Mouse (Mus musculus): ENCODE measurements at regions not wholly inside any gene's neighbourhood (a gene's known extent, or its start where the extent isn't known, plus 50 kb on each side); places are given as distances from the start of the nearest gene placed in this dataset.
A peak's percentile ranks its signal among the peaks of the same experiment; 100 is the strongest.
"Not testable (repeated sequence)": the region's sequence is repeated elsewhere in the genome, so short reads cannot be mapped to it uniquely, and the experiment has no call there.

GRCm38 (mm10) chr9:33070116-33070515 lies 434.1 kb downstream of the Ets1 start:
- no peak for ATAC-seq (ENCODE audit: insufficient number of reproducible peaks, insufficient read depth, low FRiP score, low TSS enrichment)
- 0 out of 2 replicates have a peak, but pooled peaks cover 7% of the 10 kb centered on the region for H3K4me1 ChIP-seq
- H3K27ac ChIP-seq = no peak overlapping the region
- H3K36me3 ChIP-seq = no peaks in the 10 kb centered on the region
- no peak overlapping the region for H3K4me3 ChIP-seq
- no peak overlapping the region for H3K9ac ChIP-seq
- WGBS = 37% methylated on average over 3 of the region's 3 CpGs
- H3K27me3 ChIP-seq = no peaks in the 10 kb centered on the region
- 0 out of 2 replicates have a peak, but pooled peaks cover 7% of the 10 kb centered on the region for H3K9me3 ChIP-seq
- H3K4me2 ChIP-seq (replicated peaks) = no peak overlapping the region

- Histone ChIP-seq H3K4me1 (peaks cover 10% of the 10 kb centered on the region; the same call in 1 of the 2 replicates), H3K27ac (no peak overlapping the region), H3K9ac (no peak overlapping the region), H3K9me3 (no peaks in the 10 kb centered on the region), H3K4me2 (replicated peaks) (peak overlapping the region; percentile 26), H3K36me3 (no peaks in the 10 kb centered on the region), H3K27me3 (no peaks in the 10 kb centered on the region), H3K4me3 (no peak overlapping the region)
- 51% methylated on average over 3 of the region's 3 CpGs for WGBS
- ATAC-seq (ENCODE audit: insufficient number of reproducible peaks, insufficient read depth, low FRiP score, low TSS enrichment) = no peak
Measured at GRCm38 (mm10) chr9:33080271-33080670, 444.2 kb downstream of the Ets1 start.

GRCm38 (mm10) chr9:33080774-33081173 lies 444.8 kb downstream of the Ets1 start:
- Histone ChIP-seq H3K27ac (no peak overlapping the region), H3K4me2 (replicated peaks) (peak overlapping the region; percentile 26; the same call in 1 of the 2 replicates), H3K4me1 (peaks cover 10% of the 10 kb centered on the region; the same call in 1 of the 2 replicates), H3K4me3 (no peak overlapping the region), H3K36me3 (no peaks in the 10 kb centered on the region), H3K27me3 (no peaks in the 10 kb centered on the region), H3K9ac (no peak overlapping the region), H3K9me3 (no peaks in the 10 kb centered on the region)
- WGBS = 23% methylated on average over 6 of the region's 6 CpGs
- ATAC-seq (ENCODE audit: insufficient number of reproducible peaks, insufficient read depth, low FRiP score, low TSS enrichment) = no peak

- no peaks in the 10 kb centered on the region for H3K9me3 ChIP-seq
- 69% methylated on average over 3 of the region's 3 CpGs for WGBS
Measured at GRCm38 (mm10) chr9:33089977-33090376, 454.0 kb downstream of the Ets1 start.

GRCm38 (mm10) chr9:33091664-33092063 lies 455.6 kb downstream of the Ets1 start:
- Histone ChIP-seq H3K36me3 (no peaks in the 10 kb centered on the region), H3K9me3 (no peaks in the 10 kb centered on the region), H3K4me1 (no peaks in the 10 kb centered on the region), H3K9ac (no peak overlapping the region), H3K4me2 (replicated peaks) (no peak overlapping the region), H3K4me3 (no peak overlapping the region), H3K27me3 (no peaks in the 10 kb centered on the region), H3K27ac (no peak overlapping the region)
- no peak for ATAC-seq (ENCODE audit: insufficient number of reproducible peaks, insufficient read depth, low FRiP score, low TSS enrichment)
- 85% methylated on average over 3 of the region's 3 CpGs for WGBS

More at GRCm38 (mm10) chr9:33089977-33090376, 454.0 kb downstream of the Ets1 start:
- no peaks in the 10 kb centered on the region for H3K4me1 ChIP-seq
- no peak overlapping the region for H3K4me3 ChIP-seq
- H3K27ac ChIP-seq = no peak overlapping the region
- no peak overlapping the region for H3K9ac ChIP-seq
- no peak overlapping the region for H3K4me2 ChIP-seq (replicated peaks)
- ATAC-seq (ENCODE audit: insufficient number of reproducible peaks, insufficient read depth, low FRiP score, low TSS enrichment) = no peak
- no peaks in the 10 kb centered on the region for H3K27me3 ChIP-seq
- no peaks in the 10 kb centered on the region for H3K36me3 ChIP-seq

- ATAC-seq (ENCODE audit: insufficient number of reproducible peaks, insufficient read depth, low FRiP score, low TSS enrichment) = no peak
- Histone ChIP-seq H3K9me3 (no peaks in the 10 kb centered on the region), H3K4me3 (no peak overlapping the region), H3K4me1 (no peaks in the 10 kb centered on the region), H3K27me3 (no peaks in the 10 kb centered on the region), H3K36me3 (no peaks in the 10 kb centered on the region), H3K9ac (no peak overlapping the region), H3K4me2 (replicated peaks) (no peak overlapping the region), H3K27ac (no peak overlapping the region)
- WGBS = under 1% methylated on average over 3 of the region's 3 CpGs
Measured at GRCm38 (mm10) chr9:33095654-33096053, 459.6 kb downstream of the Ets1 start.

- Histone ChIP-seq H3K9me3 (no peaks in the 10 kb centered on the region), H3K4me3 (no peak overlapping the region), H3K36me3 (no peaks in the 10 kb centered on the region), H3K27me3 (no peaks in the 10 kb centered on the region), H3K27ac (no peak overlapping the region), H3K4me1 (peaks cover 10% of the 10 kb centered on the region), H3K4me2 (replicated peaks) (no peak overlapping the region), H3K9ac (no peak overlapping the region)
- WGBS = 71% methylated on average over 3 of the region's 3 CpGs
- ATAC-seq (ENCODE audit: insufficient number of reproducible peaks, insufficient read depth, low FRiP score, low TSS enrichment) = no peak
Measured at GRCm38 (mm10) chr9:33101206-33101605, 465.2 kb downstream of the Ets1 start.

GRCm38 (mm10) chr9:33104623-33105074 lies 468.6 kb downstream of the Ets1 start:
- H3K27ac ChIP-seq = peak overlapping the region; percentile 58; the same call in 1 of the 2 replicates
- no peak for ATAC-seq (ENCODE audit: insufficient number of reproducible peaks, insufficient read depth, low FRiP score, low TSS enrichment)
- WGBS = 9% methylated on average over 3 of the region's 3 CpGs

GRCm38 (mm10) chr9:33123841-33124240 lies 487.8 kb downstream of the Ets1 start:
- Histone ChIP-seq H3K4me2 (replicated peaks) (no peak overlapping the region), H3K4me1 (no peaks in the 10 kb centered on the region), H3K9ac (no peak overlapping the region), H3K4me3 (no peak overlapping the region), H3K27me3 (no peaks in the 10 kb centered on the region), H3K9me3 (no peaks in the 10 kb centered on the region), H3K27ac (no peak overlapping the region), H3K36me3 (no peaks in the 10 kb centered on the region)
- ATAC-seq (ENCODE audit: insufficient number of reproducible peaks, insufficient read depth, low FRiP score, low TSS enrichment) = no peak
- WGBS = 88% methylated on average over 1 of the region's 1 CpGs

More at GRCm38 (mm10) chr9:33104623-33105074, 468.6 kb downstream of the Ets1 start:
- Histone ChIP-seq H3K27me3 (no peaks in the 10 kb centered on the region), H3K36me3 (no peaks in the 10 kb centered on the region), H3K4me3 (no peak overlapping the region), H3K4me2 (replicated peaks) (no peak overlapping the region), H3K9me3 (no peaks in the 10 kb centered on the region), H3K4me1 (peaks cover 10% of the 10 kb centered on the region), H3K9ac (no peak overlapping the region)

GRCm38 (mm10) chr9:33152186-33152585 lies 516.2 kb downstream of the Ets1 start:
- Histone ChIP-seq H3K9me3 (no peaks in the 10 kb centered on the region), H3K4me3 (no peak overlapping the region), H3K9ac (no peak overlapping the region), H3K4me2 (replicated peaks) (no peak overlapping the region), H3K36me3 (no peaks in the 10 kb centered on the region), H3K4me1 (no peaks in the 10 kb centered on the region), H3K27ac (no peak overlapping the region), H3K27me3 (no peaks in the 10 kb centered on the region)
- ATAC-seq (ENCODE audit: insufficient number of reproducible peaks, insufficient read depth, low FRiP score, low TSS enrichment) = no peak
- WGBS = 24% methylated on average over 1 of the region's 1 CpGs

- Histone ChIP-seq H3K9me3 (no peaks in the 10 kb centered on the region), H3K27me3 (no peaks in the 10 kb centered on the region), H3K4me2 (replicated peaks) (no peak overlapping the region), H3K4me1 (no peaks in the 10 kb centered on the region), H3K9ac (no peak overlapping the region), H3K27ac (no peak overlapping the region), H3K36me3 (no peaks in the 10 kb centered on the region), H3K4me3 (no peak overlapping the region)
- 80% methylated on average over 6 of the region's 6 CpGs for WGBS
- ATAC-seq (ENCODE audit: insufficient number of reproducible peaks, insufficient read depth, low FRiP score, low TSS enrichment) = no peak
Measured at GRCm38 (mm10) chr9:33168159-33168558, 532.1 kb downstream of the Ets1 start.

- not testable (repeated sequence) for H3K4me3 ChIP-seq; H3K36me3 ChIP-seq; H3K4me1 ChIP-seq; H3K27ac ChIP-seq; H3K27me3 ChIP-seq; H3K4me2 ChIP-seq (replicated peaks); H3K9ac ChIP-seq; H3K9me3 ChIP-seq; ATAC-seq (ENCODE audit: insufficient number of reproducible peaks, insufficient read depth, low FRiP score, low TSS enrichment)
- 89% methylated on average over 1 of the region's 1 CpGs for WGBS
Measured at GRCm38 (mm10) chr9:33169093-33169492, 533.1 kb downstream of the Ets1 start.

GRCm38 (mm10) chr9:33180066-33180465 lies 544.0 kb downstream of the Ets1 start:
- ATAC-seq (ENCODE audit: insufficient number of reproducible peaks, insufficient read depth, low FRiP score, low TSS enrichment) = no peak
- Histone ChIP-seq H3K4me3 (no peak overlapping the region), H3K9ac (no peak overlapping the region), H3K27me3 (no peaks in the 10 kb centered on the region), H3K4me1 (no peaks in the 10 kb centered on the region), H3K4me2 (replicated peaks) (no peak overlapping the region), H3K27ac (no peak overlapping the region), H3K36me3 (no peaks in the 10 kb centered on the region), H3K9me3 (no peaks in the 10 kb centered on the region)

Data from embryonic facial prominence, embryonic 12.5 days (tissue).